ENCODE assay signal across 18 mouse cellular contexts in the genomic region with DNA sequence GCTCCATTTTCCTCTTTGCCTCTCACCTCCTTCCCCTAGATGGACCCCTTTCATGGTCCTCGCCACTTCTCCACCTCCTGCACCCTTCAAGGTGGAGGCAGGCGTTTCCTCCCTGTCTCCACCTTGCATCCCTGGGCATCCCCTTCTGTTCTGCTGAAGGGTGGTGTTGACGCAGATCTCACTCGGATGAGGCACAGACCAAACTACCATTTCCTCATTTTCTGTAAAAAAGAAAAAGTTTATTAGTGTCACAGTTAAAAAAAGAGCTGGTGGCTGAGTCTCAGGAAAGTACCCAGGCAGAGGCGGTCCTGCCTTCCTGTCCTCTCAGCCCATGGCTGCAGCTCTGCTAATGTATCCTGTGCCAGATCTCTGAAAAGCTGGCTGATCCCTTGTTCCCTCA. TPM values are rescaled to one million over a fixed set of nuclear protein-coding genes. Genes with fewer than 3 reads are reported as not detected.
A peak's percentile ranks its signal among the peaks of the same experiment; 100 is the strongest.
DNase-seq lines count a peak whose midpoint lies in the region; ATAC-seq and TF ChIP-seq lines count a peak whose summit lies in the region.
"Had no signal": no experiment of that assay in that cellular context is flagged by ENCODE, and none has a peak within 500 bp of the region (broad histone marks: within the 10 kb centered on the region; RNA-seq: fewer than 3 reads in every experiment).

No protein-coding gene starts in this region.

- 45% methylated on average over 5 of the region's 5 CpGs for WGBS in heart, postnatal 0 days
- whole genome bisulfite sequencing in liver, embryonic 15.5 days (ENCODE audit: insufficient replicate concordance), result 40% methylated on average over 5 of the region's 5 CpGs

- H3K36me3 ChIP-seq in heart, postnatal 0 days (replicated peaks; ENCODE audit: control insufficient read depth, insufficient read depth, low read length), result no peaks in the 10 kb centered on the region
- H3K36me3 ChIP-seq in liver, embryonic 15.5 days (replicated peaks), result peaks cover 51% of the 10 kb centered on the region
- H3K36me3 ChIP-seq: hindbrain, embryonic 15.5 days; kidney, embryonic 15.5 days; midbrain, embryonic 13.5 days; neural tube, embryonic 12.5 days had no signal

- H3K27me3 ChIP-seq in heart, postnatal 0 days (ENCODE audit: control insufficient read depth, insufficient read depth, low read length), result no peaks in the 10 kb centered on the region
- no peaks in the 10 kb centered on the region for H3K27me3 ChIP-seq in liver, embryonic 15.5 days
- H3K27me3 ChIP-seq: hindbrain, embryonic 15.5 days; kidney, embryonic 15.5 days; midbrain, embryonic 13.5 days; neural tube, embryonic 12.5 days had no signal

- H3K9ac ChIP-seq in heart, postnatal 0 days (replicated peaks; ENCODE audit: low read depth, low read length), result 0 out of 2 replicates have a peak overlapping the region, but pooled peaks have one; percentile 15
- peak overlapping the region; percentile 79 for H3K9ac ChIP-seq in liver, embryonic 15.5 days
- H3K9ac ChIP-seq: hindbrain, embryonic 15.5 days; kidney, embryonic 15.5 days; midbrain, embryonic 13.5 days; neural tube, embryonic 12.5 days had no signal

- H3K4me1 ChIP-seq in heart, postnatal 0 days (ENCODE audit: control insufficient read depth, insufficient read depth), result no peaks in the 10 kb centered on the region
- H3K4me1 ChIP-seq in liver, embryonic 15.5 days (replicated peaks), result peaks cover 83% of the 10 kb centered on the region
- H3K4me1 ChIP-seq: hindbrain, embryonic 15.5 days; midbrain, embryonic 13.5 days had no signal

- no peaks in the 10 kb centered on the region for H3K9me3 ChIP-seq in heart, postnatal 0 days (replicated peaks; ENCODE audit: control insufficient read depth, low read length)
- no peaks in the 10 kb centered on the region for H3K9me3 ChIP-seq in liver, embryonic 15.5 days (replicated peaks)
- H3K9me3 ChIP-seq: hindbrain, embryonic 15.5 days; kidney, embryonic 15.5 days; midbrain, embryonic 13.5 days; neural tube, embryonic 12.5 days had no signal

- no peak overlapping the region for H3K4me3 ChIP-seq in heart, postnatal 0 days (ENCODE audit: low read depth, low read length)
- peak overlapping the region; percentile 70 for H3K4me3 ChIP-seq in liver, embryonic 15.5 days (replicated peaks)
- H3K4me3 ChIP-seq: hindbrain, embryonic 15.5 days; kidney, embryonic 15.5 days; midbrain, embryonic 13.5 days; neural tube, embryonic 12.5 days had no signal

- H3K27ac ChIP-seq in heart, postnatal 0 days (ENCODE audit: low read depth), result no peak overlapping the region
- peak overlapping the region; percentile 98 for H3K27ac ChIP-seq in liver, embryonic 15.5 days (replicated peaks)
- H3K27ac ChIP-seq: hindbrain, embryonic 15.5 days; kidney, embryonic 15.5 days; midbrain, embryonic 13.5 days; neural tube, embryonic 12.5 days had no signal

- H3K4me2 ChIP-seq in heart, postnatal 0 days (ENCODE audit: low read depth, low read length), result no peak overlapping the region
- H3K4me2 ChIP-seq in liver, embryonic 15.5 days, result peak overlapping the region; percentile 80
- H3K4me2 ChIP-seq: hindbrain, embryonic 15.5 days; kidney, embryonic 15.5 days; midbrain, embryonic 13.5 days had no signal

- TF ChIP-seq CTCF in heart, postnatal 0 days (IDR thresholded peaks at IDR 0.05; ENCODE audit: low read depth), result no peak

- intact Hi-C loops in left cerebral cortex, postnatal 25 days (cut with DNase I), result no loop called here

- DNase-seq in heart, postnatal 0 days (ENCODE audit: low spot score), result no peak
- no peak for DNase-seq in heart, adult 9 months (ENCODE audit: low spot score in 2 of 2)
- DNase-seq in yolk sac, embryonic 10.5 days (ENCODE audit: low spot score), result no peak
- DNase-seq in left cerebral cortex, postnatal 25 days (ENCODE audit: low spot score in 2 of 2), result no peak
- DNase-seq: adrenal gland, postnatal 36 days; cerebellum, adult 18-20 months; gastrocnemius, postnatal 25 days; lung, adult 2 months had no signal

- no peak for ATAC-seq in heart, postnatal 0 days (ENCODE audit: insufficient read depth, low read depth)
- ATAC-seq in CD4-positive, CD25-positive, alpha-beta regulatory T cell, adult 4 months, result peak; percentile 76
- ATAC-seq in common myeloid progenitor, adult 5-6 weeks (replicated peaks; ENCODE audit: low read depth, poor library complexity, severe bottlenecking), result peak; percentile 13
- no peak for ATAC-seq in liver, embryonic 15.5 days (ENCODE audit: insufficient read depth)
- ATAC-seq in megakaryocyte-erythroid progenitor cell, adult 5-6 weeks (replicated peaks; ENCODE audit: low FRiP score, low TSS enrichment, poor library complexity, severe bottlenecking), result no peak
- ATAC-seq: midbrain, embryonic 13.5 days had no signal

- no peak for TF ChIP-seq EP300 in heart, postnatal 0 days (IDR thresholded peaks at IDR 0.05; ENCODE audit: low read depth)

RNA-seq across cellular contexts. Expression of a gene that starts 1.7 kb away (rescaled TPM):
- total RNA-seq in heart, postnatal 0 days (2014; rRNA removed; ENCODE audit: low replicate concordance), result not detected in 2 replicates
- not detected in 2 replicates for polyA plus RNA-seq in heart, postnatal 0 days (2015; fragmentation: Nextera tagmentation; extraction: Ambion mirVana)
- 1 to 10 TPM in 1 of 2 experiments, not detected in 1; 1.0 TPM for polyA plus RNA-seq in CD4-positive, CD25-positive, alpha-beta regulatory T cell, adult 4 months (2017; shearing (Covaris generic))
- total RNA-seq in common myeloid progenitor, adult 5-6 weeks (2017), result 0.69 TPM in 1 of 2 replicates, not detected in the other
- polyA plus RNA-seq in liver, embryonic 15.5 days (2015; fragmentation: Nextera tagmentation; extraction: Ambion mirVana), result 90.0 and 95.8 TPM in 2 replicates
- 5.8 and 6.8 TPM in 2 replicates for total RNA-seq in megakaryocyte-erythroid progenitor cell, adult 5-6 weeks (2014; fragmentation: Nextera tagmentation)
- total RNA-seq in megakaryocyte-erythroid progenitor cell, adult 5-6 weeks (2017), result 1.8 and 4.2 TPM in 2 replicates
- under 1 TPM in 1 of 2 experiments, not detected in 1; 0.53 TPM for total RNA-seq in left cerebral cortex, postnatal 25 days (2021)
- total RNA-seq: adrenal gland, postnatal 36 days; gastrocnemius, postnatal 25 days; left cerebral cortex, adult 18-20 months had no signal
- polyA plus RNA-seq: hindbrain, embryonic 15.5 days; midbrain, embryonic 13.5 days; testis, adult 2 months had no signal

RNA-seq across cellular contexts. Expression of a gene that starts 10.3 kb away (rescaled TPM):
- 2.6 TPM in 1 of 2 replicates, not detected in the other for total RNA-seq in heart, postnatal 0 days (2014; rRNA removed; ENCODE audit: low replicate concordance)
- polyA plus RNA-seq in heart, postnatal 0 days (2015; fragmentation: Nextera tagmentation; extraction: Ambion mirVana), result 0.52 and 0.68 TPM in 2 replicates
- 1 to 10 TPM; 1.0 to 3.2 TPM for polyA plus RNA-seq in CD4-positive, CD25-positive, alpha-beta regulatory T cell, adult 4 months (2017; shearing (Covaris generic))
- 2.5 and 3.1 TPM in 2 replicates for total RNA-seq in common myeloid progenitor, adult 5-6 weeks (2017)
- 0.28 and 0.45 TPM in 2 replicates for polyA plus RNA-seq in liver, embryonic 15.5 days (2015; fragmentation: Nextera tagmentation; extraction: Ambion mirVana)
- total RNA-seq in megakaryocyte-erythroid progenitor cell, adult 5-6 weeks (2014; fragmentation: Nextera tagmentation), result 0.45 and 7.0 TPM in 2 replicates
- total RNA-seq in megakaryocyte-erythroid progenitor cell, adult 5-6 weeks (2017), result 3.5 TPM in 1 of 2 replicates, not detected in the other
- total RNA-seq in left cerebral cortex, postnatal 25 days (2021), result 1 to 10 TPM; 1.7 to 2.4 TPM
- polyA plus RNA-seq: lung, adult 2 months; neural tube, embryonic 12.5 days; testis, adult 2 months had no signal

RNA-seq across cellular contexts. Expression of a gene that starts 10.3 kb away (rescaled TPM):
- total RNA-seq in heart, postnatal 0 days (2014; rRNA removed; ENCODE audit: low replicate concordance), result 151 TPM in 2 replicates
- 95.2 and 105 TPM in 2 replicates for polyA plus RNA-seq in heart, postnatal 0 days (2015; fragmentation: Nextera tagmentation; extraction: Ambion mirVana)
- polyA plus RNA-seq in CD4-positive, CD25-positive, alpha-beta regulatory T cell, adult 4 months (2017; shearing (Covaris generic)), result 100 to 1,000 TPM; 110 to 153 TPM
- 93.0 and 96.3 TPM in 2 replicates for total RNA-seq in common myeloid progenitor, adult 5-6 weeks (2017)
- polyA plus RNA-seq in liver, embryonic 15.5 days (2015; fragmentation: Nextera tagmentation; extraction: Ambion mirVana), result 49.2 and 54.7 TPM in 2 replicates
- total RNA-seq in megakaryocyte-erythroid progenitor cell, adult 5-6 weeks (2014; fragmentation: Nextera tagmentation), result 166 and 173 TPM in 2 replicates
- 83.2 and 116 TPM in 2 replicates for total RNA-seq in megakaryocyte-erythroid progenitor cell, adult 5-6 weeks (2017)
- 10 to 100 TPM; 11.6 to 14.0 TPM for total RNA-seq in left cerebral cortex, postnatal 25 days (2021)

RNA-seq across cellular contexts. Expression of a gene that starts 17.2 kb away (rescaled TPM):
- total RNA-seq in heart, postnatal 0 days (2014; rRNA removed; ENCODE audit: low replicate concordance), result 23.4 and 31.8 TPM in 2 replicates
- polyA plus RNA-seq in heart, postnatal 0 days (2015; fragmentation: Nextera tagmentation; extraction: Ambion mirVana), result 16.3 and 20.4 TPM in 2 replicates
- 100 to 1,000 TPM in 1 of 2 experiments, 10 to 100 TPM in 1; 85.5 to 146 TPM for polyA plus RNA-seq in CD4-positive, CD25-positive, alpha-beta regulatory T cell, adult 4 months (2017; shearing (Covaris generic))
- total RNA-seq in common myeloid progenitor, adult 5-6 weeks (2017), result 11.4 and 40.7 TPM in 2 replicates
- polyA plus RNA-seq in liver, embryonic 15.5 days (2015; fragmentation: Nextera tagmentation; extraction: Ambion mirVana), result 51.0 and 57.8 TPM in 2 replicates
- total RNA-seq in megakaryocyte-erythroid progenitor cell, adult 5-6 weeks (2014; fragmentation: Nextera tagmentation), result 101 and 172 TPM in 2 replicates
- 13.6 and 39.7 TPM in 2 replicates for total RNA-seq in megakaryocyte-erythroid progenitor cell, adult 5-6 weeks (2017)
- total RNA-seq in left cerebral cortex, postnatal 25 days (2021), result 1 to 10 TPM; 4.2 to 6.2 TPM

RNA-seq across cellular contexts. Expression of a gene that starts 17.3 kb away (rescaled TPM):
- total RNA-seq in heart, postnatal 0 days (2014; rRNA removed; ENCODE audit: low replicate concordance), result 2.6 and 8.7 TPM in 2 replicates
- 1.4 and 2.3 TPM in 2 replicates for polyA plus RNA-seq in heart, postnatal 0 days (2015; fragmentation: Nextera tagmentation; extraction: Ambion mirVana)
- polyA plus RNA-seq in CD4-positive, CD25-positive, alpha-beta regulatory T cell, adult 4 months (2017; shearing (Covaris generic)), result 10 to 100 TPM; 35.1 to 41.6 TPM
- 1.6 and 8.4 TPM in 2 replicates for total RNA-seq in common myeloid progenitor, adult 5-6 weeks (2017)
- 15.0 and 20.4 TPM in 2 replicates for polyA plus RNA-seq in liver, embryonic 15.5 days (2015; fragmentation: Nextera tagmentation; extraction: Ambion mirVana)
- total RNA-seq in megakaryocyte-erythroid progenitor cell, adult 5-6 weeks (2014; fragmentation: Nextera tagmentation), result 16.2 and 38.2 TPM in 2 replicates
- 7.3 and 11.3 TPM in 2 replicates for total RNA-seq in megakaryocyte-erythroid progenitor cell, adult 5-6 weeks (2017)
- total RNA-seq in left cerebral cortex, postnatal 25 days (2021), result 1 to 10 TPM in 1 of 2 experiments, under 1 TPM in 1; 0.60 to 1.1 TPM

Comparison
In these comparisons a context has a peak if more than half of its experiments do, and no peak if none do; other contexts are left out.
1. ATAC-seq: peak in CD4-positive, CD25-positive, alpha-beta regulatory T cell, adult 4 months (single experiment) and common myeloid progenitor, adult 5-6 weeks (single experiment); none in heart, postnatal 0 days (single experiment), liver, embryonic 15.5 days (single experiment) and megakaryocyte-erythroid progenitor cell, adult 5-6 weeks (single experiment).